Mouse (Mus musculus) 416B (cell line): Measurements from ENCODE around the gene Serpine2.
A peak's percentile ranks its signal among the peaks of the same experiment; 100 is the strongest.

Experiments used
- DNase-seq: peaks from one replicate; pipeline ENCODE4 v3.0.0; 2011; ENCODE audit warnings: low read depth

The Serpine2 gene

DNA sequence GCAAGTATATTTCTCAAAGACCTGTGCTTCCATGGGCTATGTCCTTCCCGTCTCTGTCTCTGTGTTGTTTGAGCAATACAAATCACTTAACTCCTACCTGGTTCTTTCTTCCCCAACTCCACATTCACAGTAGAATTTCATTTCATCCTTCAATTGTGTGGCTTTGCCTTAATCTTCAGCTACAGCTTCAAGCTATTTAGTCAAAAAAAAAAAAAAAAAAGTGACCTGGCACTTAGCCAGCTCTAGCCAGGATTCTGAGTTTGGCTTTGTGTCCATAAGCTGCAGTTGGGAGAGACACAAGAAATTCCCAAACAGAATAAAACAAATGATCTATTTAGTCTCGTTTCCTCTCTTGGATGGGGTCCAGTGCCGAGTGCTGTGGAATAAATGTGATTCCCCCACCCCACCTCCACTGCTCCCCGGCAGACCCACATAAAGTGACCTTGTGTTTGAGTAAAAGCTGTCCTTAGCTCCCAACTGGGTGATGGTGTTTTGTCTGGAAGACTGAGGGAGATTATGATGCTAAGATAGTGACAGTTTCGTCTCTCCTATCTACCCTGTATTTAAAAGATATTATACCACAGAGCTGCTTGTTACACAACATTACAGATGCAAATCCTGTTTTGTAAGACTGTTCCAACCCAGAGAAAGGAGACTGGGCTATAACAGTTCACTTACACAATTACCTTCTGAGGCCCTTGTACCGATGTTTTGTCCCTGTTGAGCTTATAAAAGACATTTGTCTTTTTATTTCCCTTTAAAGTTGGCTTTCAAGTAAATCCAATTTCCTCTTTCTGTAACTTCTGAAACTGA lies at the start of gene Serpine2:
Gene Serpine2 (minus strand): TSS at position 51 of the 813 bp plus-strand sequence.
- DNase-seq = peak; percentile 55

DNA sequence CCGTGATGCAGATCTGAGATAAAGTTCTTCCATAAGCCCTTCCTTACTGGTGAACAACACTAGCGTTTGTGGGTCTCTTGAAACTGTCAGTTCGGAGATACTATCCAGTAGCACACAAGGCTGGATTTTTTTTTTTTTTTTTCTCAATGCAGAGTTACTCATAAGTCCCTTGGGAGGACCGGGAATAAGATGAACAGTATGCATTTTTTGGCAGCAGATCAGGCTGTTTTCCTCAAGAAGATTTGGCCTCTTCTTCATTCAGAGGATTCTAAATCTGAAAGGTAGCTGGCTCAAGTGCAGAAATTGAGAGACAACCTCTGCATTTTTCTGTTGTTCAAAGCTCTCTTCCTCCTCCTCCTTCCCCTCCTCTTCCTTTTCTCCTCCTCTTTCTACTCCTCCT lies 46.8 kb upstream of the Serpine2 start:
- DNase-seq = no peak

DNA sequence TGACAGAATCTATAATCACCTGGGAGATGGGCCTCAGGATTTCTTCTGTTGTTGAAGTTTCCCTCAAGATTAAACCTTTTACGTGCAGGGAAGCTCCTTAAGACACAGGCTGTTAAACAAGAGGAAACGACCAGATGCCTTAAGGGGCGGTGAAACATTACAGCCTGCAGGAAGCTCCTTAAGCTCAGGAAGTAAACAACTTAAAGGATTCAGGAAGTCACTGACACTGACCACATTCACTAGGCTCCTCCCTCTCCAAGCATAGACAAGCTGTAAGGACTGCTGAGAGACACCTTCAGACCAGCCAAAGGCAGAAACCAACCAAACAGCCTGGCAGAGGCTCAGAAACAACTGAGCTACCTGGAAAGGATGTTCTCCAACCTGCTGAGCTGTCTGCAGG lies 44.3 kb upstream of the Serpine2 start:
- peak; percentile 17 for DNase-seq

DNA sequence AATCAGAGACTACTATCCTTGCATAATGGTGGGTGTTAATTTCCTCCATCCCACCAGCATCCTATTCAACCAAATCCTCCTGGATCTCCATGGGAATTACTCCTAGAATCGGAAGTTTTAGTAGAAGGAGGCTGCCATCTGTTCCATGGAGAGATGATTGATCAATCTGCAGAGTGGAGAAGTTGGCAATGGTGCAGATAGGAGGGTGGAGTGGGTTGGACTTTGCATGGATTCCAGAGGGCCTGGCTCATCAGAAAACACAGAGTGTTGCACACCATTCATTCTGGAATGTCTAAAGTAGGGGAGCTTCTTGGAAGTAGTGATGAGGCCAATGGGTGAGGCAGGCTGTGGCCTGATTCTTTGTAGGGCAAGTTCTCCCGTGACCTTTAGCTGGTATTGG lies 41.9 kb upstream of the Serpine2 start:
- no peak for DNase-seq

DNA sequence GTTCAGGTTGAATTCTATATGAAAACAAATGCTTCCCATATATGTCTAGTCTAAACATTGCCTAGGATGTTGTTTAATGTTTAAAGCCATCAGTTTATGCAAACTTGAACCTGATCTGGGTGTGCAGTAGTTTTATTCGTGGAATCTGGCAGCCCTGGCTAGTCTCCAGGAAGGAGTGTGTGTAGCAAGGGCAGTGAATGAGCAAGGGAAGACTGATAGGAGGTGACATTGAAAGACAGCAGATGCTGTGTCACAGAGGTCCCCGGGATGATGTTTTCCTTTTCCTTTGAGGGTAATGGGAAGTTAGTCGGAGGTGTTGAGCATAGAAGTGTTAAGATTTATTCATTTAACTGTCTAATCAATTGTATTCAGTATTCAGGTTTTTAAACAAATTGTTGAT lies 21.7 kb upstream of the Serpine2 start:
- DNase-seq = no peak

DNA sequence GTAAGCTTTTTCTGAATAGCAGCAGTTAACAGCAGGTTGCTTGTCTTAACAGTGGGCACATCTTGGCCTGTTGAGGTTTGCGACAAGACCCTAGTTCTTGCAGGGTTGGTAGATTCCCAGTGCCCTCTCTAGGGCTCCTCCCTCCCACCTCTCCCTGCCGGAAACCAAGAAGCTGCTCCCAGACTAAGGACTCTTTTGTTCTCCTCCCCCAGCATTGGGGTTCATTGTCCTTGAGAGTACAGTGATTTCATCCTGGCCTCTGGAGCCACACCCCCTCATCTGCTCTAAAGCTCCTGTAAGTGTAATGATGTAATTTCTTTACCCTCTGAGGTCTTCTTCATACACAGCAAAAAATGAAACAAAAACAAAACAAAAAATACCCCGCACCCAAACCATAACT lies 13.8 kb upstream of the Serpine2 start:
- DNase-seq = no peak

DNA sequence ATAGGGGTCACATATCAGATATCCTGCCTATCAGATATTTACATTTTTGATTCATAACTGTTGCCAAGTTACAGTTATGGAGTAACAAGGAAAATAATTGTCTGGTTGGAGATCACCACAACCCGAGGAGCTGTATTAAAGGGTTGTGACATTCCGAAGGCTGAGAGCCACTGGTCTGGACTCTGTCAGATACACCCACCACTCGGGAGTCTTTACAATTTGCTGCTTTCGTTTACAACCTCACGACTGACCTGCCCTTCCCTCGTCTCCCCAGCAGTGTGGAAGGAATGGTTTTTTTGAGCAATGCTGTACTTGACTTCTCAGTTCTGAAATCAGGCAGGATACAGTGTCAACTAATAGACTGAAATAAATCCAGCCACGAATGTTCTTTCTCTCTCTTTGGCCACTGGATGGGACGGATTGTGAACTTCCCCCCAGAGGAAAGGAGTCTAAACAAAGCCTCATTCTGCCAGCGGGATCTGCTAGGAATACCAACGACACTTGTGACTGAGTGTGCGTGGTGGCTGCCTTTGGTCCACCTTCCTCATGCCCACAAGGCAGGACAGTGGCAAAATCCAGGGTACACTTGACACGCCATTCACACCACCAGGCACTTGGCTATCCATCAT lies 455 bp downstream of the Serpine2 start:
- DNase-seq = no peak

DNA sequence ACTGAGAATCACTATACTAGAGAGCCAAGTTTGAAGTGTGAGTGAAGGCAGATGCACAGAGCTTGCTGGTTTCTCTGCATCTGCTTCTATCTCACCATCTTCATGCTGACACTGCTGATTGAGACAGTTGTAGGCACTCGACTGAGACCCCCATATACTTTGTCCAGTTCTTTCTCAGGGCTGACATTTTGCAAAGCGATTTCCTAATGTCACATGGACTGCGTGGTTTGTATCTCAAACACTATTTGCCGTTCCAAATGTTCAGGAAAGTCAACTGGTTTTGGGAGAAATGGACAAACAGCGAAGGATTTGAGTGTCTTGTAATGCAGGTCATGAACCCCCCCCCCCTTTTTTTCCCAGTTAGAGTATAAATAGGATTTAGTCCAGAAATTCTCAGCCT lies 1.0 kb downstream of the Serpine2 start:
- DNase-seq = no peak

DNA sequence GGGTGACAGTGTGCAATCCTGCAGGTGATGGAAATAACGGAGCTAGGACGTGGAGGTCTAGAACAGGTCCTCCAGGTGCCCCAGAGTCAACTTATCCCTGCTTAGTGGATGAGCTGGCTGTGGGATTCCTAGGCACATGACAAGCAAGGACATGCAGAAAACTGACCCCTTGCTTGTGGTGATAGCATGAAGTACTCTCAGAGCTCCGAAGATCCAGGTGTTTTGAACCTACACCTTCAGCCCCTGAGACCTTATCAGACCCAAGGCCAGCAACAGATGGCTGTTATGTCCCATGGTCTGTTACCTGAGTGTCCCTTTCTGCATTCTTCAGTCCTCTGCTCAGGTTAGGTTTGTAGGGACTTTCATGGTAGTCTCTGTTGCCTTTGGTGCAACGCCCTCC lies 2.0 kb downstream of the Serpine2 start:
- no peak for DNase-seq

DNA sequence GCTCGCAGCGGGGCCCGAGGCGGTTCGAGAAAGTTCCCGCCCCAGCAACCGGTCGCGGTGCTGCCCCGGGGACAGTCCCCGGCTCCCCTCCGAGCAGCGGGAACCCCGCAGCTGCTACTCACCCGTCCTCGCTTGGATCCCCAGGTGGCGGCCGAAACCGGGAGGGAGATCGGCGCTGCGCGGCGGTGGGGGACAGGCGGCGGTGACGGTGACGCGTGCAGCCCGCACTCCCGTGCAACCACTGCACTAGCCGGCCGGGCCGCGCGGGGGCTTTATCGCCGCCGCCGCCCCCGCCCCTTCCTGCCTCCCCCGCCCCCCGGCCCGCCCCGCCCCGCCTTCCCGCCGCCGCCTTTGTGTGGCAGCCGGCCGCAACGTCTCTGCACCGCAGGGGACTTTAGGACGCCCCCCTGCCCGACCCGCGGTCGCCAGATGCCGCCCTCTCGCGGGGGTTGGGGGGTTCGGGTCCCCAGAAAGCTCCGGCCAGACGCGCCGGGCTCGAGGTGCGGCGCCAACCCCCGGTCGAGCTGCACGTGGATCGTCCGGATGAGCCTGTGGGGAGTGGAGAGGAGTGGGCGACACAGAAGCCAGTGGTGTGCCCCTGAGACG lies 2.5 kb downstream of the Serpine2 start:
- no peak for DNase-seq

DNA sequence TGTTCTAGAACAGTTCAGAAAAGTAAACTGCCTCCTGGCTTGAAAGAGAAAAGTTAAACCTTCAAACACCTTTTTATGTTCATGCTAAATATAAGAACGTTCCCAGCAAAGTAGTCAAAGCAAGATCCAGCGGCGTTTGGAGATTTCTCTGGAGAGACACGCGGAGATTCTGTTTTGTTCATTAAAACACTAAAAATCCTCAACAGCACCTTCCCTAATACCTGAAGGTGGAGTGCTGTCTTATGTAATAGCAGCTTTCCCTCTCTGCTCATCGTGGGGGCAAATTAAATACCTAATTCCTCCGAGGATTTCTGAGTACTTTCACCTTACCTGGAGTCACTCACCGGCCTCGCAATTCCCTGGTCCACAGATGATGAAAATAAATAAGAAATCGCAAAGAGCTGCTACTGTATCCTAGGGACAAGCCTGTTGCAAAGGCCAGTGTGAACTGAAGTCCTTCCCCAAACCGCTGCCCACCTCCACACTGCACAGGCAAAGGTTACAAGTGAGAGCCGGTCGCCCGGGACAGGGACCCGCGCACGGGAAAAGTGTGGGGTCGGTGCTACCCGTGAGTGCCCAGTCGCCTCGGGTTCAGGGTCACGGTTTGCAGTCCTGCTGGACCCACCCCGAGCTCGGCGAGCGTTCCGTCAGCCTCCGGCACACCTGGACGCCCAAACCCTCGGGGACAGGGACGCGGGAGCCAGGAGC lies 3.1 kb downstream of the Serpine2 start:
- DNase-seq = no peak

DNA sequence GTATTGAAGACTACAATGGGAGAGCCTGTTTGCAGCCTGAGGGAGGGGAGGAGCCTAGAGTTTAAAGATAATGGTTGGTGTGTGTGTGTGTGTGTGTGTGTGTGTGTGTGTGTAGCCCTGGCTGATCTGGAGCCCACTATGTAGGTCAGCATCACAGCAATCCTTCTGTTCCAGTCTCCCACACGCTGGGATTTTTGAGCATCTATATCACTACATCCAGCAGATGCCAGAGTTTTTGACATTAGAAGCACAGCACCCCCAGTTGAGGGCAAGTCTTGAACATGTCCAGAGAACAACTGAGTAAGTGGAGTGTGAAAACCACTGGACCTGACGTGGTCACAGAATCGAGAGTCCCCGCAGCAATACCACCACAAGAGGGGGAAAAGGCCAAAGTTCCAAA lies 4.2 kb downstream of the Serpine2 start:
- DNase-seq = no peak

DNA sequence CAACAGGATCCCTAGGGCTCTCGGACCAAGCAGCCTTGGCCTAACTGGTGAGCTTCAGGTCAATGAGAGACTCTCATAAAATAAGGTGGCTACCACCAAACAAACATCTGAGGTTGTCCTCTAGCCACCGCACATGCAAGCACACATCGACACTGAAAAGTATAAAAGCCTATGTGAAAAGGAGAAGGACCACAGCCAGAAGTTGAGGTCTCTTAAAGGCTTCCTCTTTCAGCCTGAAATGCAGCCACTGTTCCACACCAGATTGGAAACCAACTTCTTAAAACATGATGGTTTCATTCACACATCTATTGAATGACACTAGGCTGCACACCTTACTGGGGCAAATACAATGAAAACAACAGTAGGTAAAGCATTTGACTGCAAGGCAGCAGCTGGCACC lies 7.5 kb downstream of the Serpine2 start:
- no peak for DNase-seq

DNA sequence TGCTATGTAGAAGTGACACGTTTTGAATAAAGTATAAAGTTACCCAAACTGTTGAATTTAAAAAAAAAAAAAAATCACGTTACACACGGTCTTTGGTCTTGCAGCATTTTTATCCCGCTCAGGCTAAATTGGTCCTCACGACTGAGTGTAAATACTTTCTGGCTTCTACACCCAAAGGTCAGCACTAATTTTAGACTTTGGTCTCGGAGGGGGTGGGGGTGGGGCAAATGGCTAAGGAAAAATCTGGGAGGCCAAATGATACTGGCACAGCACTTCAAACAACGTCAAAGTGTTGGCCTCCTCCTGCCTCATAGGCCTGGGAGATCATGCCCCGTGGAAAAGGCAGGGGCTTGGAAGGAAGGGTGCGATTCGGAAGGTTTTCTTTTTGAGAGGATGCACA lies 10.6 kb downstream of the Serpine2 start:
- DNase-seq = no peak

DNA sequence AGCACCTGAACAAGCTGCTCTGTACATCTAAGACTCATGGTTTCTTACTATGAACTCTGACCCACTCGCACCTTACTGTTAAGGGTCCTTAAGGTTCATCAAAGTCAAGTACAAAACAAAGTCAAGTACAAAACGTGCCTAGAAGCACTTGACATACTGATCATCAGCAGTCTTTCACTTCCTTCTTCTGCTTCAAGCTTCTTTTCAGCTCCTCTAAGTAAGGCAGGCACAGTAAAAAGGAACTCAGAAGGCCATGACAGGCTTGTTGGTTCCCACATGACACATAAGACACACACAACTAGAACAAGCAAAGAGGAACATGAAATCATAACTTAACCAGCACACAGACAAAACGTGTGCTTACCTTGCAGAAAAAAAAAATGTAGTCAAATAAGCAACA lies 12.3 kb downstream of the Serpine2 start:
- no peak for DNase-seq

DNA sequence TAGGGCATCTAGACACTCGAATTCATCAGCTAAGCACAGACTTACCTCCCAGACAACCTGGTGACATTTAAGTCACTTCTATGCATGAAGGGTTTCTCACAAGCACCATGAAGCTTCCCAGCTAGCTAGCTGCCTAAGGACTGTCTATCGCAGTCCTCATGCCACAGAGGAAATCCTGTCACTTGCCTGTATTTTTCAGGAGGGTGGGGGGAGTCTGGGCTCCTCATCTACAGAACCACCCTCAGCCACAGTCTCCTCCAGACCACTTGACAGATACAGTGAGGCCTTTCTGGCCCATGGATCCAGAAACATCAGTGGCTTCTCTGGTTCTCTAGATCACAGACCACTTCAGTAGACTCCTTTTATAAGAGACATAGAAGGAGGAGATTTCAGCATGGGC lies 14.1 kb downstream of the Serpine2 start:
- DNase-seq = no peak

DNA sequence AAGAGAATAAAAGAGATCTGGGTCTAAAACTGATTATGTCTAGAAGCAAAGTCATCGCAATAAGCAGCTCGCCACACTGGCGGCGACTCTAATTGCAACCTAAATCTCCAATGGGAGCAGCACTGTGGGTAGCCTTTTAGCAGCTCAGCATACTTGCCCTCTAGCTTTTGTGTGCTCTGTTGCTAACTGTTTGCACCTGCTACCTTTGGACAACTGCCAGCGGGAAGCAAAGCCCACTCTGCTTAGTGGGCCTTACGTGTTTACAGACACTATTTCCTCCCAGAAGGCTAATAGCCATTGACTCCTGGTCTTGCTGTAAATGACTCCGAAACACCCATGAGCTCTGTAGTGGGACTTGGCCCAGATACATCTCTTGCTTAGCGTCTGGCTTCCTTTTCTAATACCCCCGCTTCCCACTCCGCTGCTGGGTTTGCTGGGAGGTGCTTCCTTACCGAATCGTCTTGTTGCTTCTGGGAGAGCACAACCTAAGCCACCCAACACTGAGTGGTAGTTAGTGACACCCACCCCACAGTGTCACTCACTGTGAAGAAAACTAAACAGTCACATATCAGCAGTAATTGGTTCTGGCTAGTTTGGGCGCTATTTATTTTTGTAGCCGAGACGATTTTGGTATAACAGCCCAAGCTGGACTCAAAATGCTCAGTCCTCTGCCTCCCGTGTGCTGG lies 28.1 kb downstream of the Serpine2 start:
- DNase-seq = no peak

DNA sequence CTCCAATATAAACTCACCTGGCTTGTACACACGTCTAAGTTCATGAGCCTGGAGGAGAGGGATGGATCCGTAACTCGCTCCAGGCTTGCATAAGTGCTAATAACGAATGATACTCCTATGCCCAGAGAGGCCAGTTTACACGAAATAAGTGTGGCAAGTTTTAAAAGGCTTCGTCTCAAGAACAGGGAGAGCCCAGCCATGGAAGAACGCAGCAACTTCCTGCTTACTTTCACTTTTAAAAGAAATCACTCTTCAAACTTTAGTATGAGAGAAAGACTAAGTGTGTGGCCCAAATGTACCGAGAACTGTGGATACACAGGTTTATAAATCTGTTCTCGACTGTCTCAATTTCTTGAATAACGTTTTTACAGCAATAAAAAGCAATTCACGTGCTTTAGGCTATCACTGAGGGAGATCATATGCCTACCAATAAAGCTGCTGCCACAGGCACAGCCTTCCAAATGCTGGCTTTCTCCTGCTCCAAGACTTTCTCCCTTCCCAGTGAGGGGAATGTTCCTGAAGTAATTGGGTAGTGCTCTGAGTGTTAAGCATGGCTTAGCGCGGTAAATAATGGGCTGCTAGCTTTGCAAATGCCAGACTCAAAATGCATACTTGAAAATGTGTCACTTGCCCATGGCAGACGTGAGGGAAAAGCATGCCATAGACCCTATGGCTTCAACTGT lies 36.9 kb downstream of the Serpine2 start:
- no peak for DNase-seq

DNA sequence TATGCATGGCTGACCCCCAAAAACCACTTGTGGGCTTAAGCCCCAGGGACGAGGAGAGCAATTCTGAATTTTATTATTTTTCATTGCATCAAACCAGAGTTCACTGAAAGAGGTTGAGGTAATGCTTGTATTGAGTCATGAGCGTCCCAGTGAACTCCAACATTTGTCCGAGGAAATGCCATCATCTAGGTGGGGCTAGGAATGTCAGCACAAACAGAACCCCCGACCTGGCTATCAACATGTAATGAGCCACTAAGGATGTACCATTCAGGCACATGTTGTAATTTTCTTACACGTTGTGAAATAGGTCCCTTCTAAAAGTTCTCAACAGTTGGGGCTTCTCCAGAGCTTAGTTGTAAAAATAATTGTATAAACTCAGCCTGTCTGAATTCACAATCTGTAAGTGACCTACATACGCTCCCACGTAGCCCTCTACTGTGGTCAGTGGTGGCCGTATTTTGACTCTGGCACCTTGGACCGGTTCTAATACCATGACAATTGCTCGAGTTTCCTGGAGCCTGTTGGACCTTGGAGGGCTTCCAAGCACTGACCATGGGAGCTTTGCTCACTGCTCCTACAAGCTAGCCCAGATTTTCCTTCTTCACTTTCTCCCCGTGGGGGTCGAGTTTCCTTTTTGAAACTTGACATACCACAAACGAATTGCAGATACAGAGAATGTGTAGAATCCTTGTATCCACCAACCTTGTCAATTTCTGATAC lies 38.0 kb downstream of the Serpine2 start:
- no peak for DNase-seq

DNA sequence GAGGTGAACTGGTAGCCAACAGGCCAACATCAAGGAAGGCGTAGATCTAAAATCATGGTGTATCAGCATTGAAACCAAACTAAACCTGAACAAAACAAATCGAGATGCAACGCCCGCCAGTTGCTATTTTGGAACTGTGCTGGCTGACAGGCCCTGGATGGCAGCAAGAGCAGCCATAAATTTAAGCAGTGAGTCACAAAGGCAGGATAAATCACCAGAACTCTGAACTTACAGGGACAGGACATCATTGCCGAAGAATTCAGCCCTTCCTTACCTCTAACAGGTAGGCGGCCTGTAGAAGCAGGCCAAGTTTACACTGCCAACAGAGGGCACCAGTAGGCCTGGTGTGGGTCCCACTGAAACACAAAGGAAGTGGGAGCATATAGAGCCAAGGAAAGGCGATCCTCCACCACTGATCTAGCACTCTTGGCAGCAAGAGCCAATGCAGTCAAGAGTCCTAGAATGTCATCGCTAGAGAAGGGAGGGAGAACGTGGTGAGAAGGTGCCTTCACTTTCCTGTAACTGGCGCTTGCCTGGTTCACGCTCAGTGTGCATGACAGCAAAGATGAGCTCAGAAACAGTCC lies 41.6 kb downstream of the Serpine2 start:
- no peak for DNase-seq

DNA sequence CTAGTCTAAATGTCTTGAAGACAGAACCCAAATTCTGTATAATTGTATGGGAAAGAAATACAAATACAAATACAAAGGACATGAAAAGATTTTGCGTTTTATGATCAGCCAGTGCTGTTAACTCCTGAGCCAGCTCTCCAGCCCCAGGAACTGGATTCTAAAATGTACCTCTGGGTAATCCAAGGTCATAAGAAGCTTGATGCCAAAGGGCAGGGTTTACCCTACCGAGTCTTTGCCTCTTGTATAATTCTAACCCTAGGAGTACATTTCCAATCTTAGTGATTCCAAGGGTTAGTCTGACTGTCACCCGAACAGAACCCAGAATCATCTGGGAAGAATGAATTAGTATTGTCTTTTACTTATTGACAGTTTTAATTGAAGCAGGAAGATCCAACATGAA lies 45.5 kb downstream of the Serpine2 start:
- DNase-seq = no peak
